Mouse (Mus musculus): ENCODE results near the gene Fbxo36. TPM values are rescaled to one million over a fixed set of nuclear protein-coding genes. Genes with fewer than 3 reads are reported as not detected.
A peak's percentile ranks its signal among the peaks of the same experiment; 100 is the strongest.

Fbxo36 gene
- polyA plus RNA-seq (2015; fragmentation: Nextera tagmentation; extraction: Ambion mirVana) = 8.3 and 10.3 TPM in 2 replicates

GRCm38 (mm10) chr1:84839309-84840017, at the start of gene Fbxo36:
TSS of gene Fbxo36 (plus strand) at chr1:84839841.
- Histone ChIP-seq H3K4me3 (peak within 1 kb of the TSS; percentile 93), H3K36me3 (no peaks in the 10 kb centered on the region), H3K27ac (peak within 1 kb of the TSS; percentile 95), H3K27me3 (no peaks in the 10 kb centered on the region), H3K9ac (peak within 1 kb of the TSS; percentile 97), H3K9me3 (no peaks in the 10 kb centered on the region), H3K4me2 (replicated peaks) (peak within 1 kb of the TSS; percentile 76), H3K4me1 (peaks cover 18% of the 10 kb centered on the region)
- under 1% methylated on average over 53 of the region's 54 CpGs for WGBS
- peak; percentile 89 for ATAC-seq (ENCODE audit: low FRiP score, low read depth)

DNA sequence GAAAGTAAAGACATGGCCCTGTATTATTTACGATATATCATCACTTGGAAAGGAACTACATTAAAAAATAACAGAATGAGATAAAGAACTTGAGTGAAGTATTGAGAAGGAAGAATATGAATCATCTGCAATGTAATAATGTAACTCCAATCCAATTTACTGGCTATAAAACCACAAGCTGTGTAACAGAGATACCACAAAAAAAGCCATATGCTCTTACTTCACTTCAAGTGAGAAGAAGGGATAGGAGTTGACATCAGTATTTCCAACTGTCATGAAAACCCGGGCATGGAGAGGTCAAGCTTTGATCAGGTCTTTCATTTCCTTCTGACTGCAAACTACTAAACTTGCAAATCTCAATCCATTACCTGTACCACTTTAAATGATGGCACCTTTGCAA, 48.2 kb upstream of the Fbxo36 start:
- no peak overlapping the region for H3K4me3 ChIP-seq
- no peaks in the 10 kb centered on the region for H3K4me1 ChIP-seq
- no peaks in the 10 kb centered on the region for H3K27me3 ChIP-seq
- no peak overlapping the region for H3K4me2 ChIP-seq (replicated peaks)
- peaks cover 66% of the 10 kb centered on the region for H3K36me3 ChIP-seq
- H3K9me3 ChIP-seq = no peaks in the 10 kb centered on the region
- no peak overlapping the region for H3K27ac ChIP-seq
- 92% methylated on average over 2 of the region's 2 CpGs for WGBS
- H3K9ac ChIP-seq = no peak overlapping the region
- no peak for ATAC-seq (ENCODE audit: low FRiP score, low read depth)

DNA sequence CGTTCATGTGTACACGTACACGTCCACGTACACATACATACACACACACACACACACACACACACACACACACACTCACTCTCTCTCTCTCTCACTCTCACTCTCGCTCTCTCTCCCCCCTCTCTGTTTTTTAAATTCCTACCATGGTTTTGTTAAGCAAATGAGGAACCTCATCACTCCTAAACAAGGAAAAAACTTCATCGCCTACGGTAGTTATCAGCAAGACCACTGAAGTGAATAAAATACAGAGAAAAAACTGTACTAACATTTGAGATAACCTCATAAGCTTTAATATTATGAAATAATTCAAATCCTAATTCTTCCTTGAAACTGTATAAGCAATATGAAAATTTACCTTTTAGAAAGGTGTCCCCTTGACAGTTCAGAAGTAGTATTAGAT, 44.3 kb upstream of the Fbxo36 start:
- Histone ChIP-seq H3K9me3 (no peaks in the 10 kb centered on the region), H3K9ac (no peak overlapping the region), H3K4me3 (no peak overlapping the region), H3K36me3 (peaks cover 44% of the 10 kb centered on the region), H3K27me3 (no peaks in the 10 kb centered on the region), H3K4me1 (no peaks in the 10 kb centered on the region), H3K27ac (no peak overlapping the region), H3K4me2 (replicated peaks) (no peak overlapping the region)
- 97% methylated on average over 7 of the region's 7 CpGs for WGBS
- ATAC-seq (ENCODE audit: low FRiP score, low read depth) = no peak

DNA sequence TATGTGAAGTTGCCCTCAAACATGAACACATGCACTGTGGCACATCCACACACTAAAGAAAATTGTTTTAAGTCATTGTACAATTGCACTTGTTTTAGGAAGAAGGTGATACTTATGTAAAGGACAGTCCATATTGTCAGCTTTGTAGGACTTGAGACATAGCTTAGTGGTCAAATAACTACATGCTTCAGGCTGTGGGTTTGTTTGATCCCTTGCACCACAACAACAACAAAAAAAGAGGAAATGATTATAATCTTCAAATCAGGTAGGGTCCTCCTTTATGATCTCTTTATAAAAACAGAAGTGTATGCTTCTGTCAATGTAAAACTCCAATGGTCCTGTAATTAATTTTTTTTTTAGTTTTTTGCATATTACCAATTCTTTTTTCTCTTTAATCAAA, 40.5 kb upstream of the Fbxo36 start:
- ATAC-seq (ENCODE audit: low FRiP score, low read depth) = no peak
- Histone ChIP-seq H3K4me1 (no peaks in the 10 kb centered on the region), H3K27me3 (no peaks in the 10 kb centered on the region), H3K4me3 (no peak overlapping the region), H3K4me2 (replicated peaks) (no peak overlapping the region), H3K9ac (no peak overlapping the region), H3K9me3 (no peaks in the 10 kb centered on the region), H3K27ac (no peak overlapping the region), H3K36me3 (peaks cover 12% of the 10 kb centered on the region)

- H3K4me1 ChIP-seq = no peaks in the 10 kb centered on the region
- no peaks in the 10 kb centered on the region for H3K27me3 ChIP-seq
- H3K27ac ChIP-seq = no peak overlapping the region
- 0 out of 2 replicates have a peak, but pooled peaks cover 4% of the 10 kb centered on the region for H3K36me3 ChIP-seq
- WGBS = 84% methylated on average over 1 of the region's 1 CpGs
- no peak overlapping the region for H3K9ac ChIP-seq
- H3K9me3 ChIP-seq = no peaks in the 10 kb centered on the region
- H3K4me3 ChIP-seq = no peak overlapping the region
- H3K4me2 ChIP-seq (replicated peaks) = no peak overlapping the region
- ATAC-seq (ENCODE audit: low FRiP score, low read depth) = no peak
Observed at GRCm38 (mm10) chr1:84803788-84804187, 35.9 kb upstream of the Fbxo36 start.

DNA sequence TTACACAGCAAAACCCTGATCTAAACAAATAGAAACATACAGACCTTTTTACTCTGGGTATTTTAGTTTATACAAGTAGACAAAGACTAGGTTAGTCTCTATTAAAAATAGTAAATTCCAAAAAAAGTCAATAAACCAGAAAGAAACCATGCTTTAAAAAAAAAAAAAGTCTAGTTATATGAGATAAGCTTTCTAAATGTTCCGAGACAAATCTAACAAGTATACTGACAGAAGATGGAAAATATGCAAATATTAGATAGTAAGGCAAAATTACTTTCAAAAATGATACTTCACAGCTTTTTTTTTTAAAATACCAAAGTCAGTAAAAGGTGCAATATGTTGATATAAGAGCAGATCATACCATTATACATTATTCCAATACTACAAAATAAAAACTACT, 22.0 kb upstream of the Fbxo36 start:
- Histone ChIP-seq H3K27me3 (no peaks in the 10 kb centered on the region), H3K9me3 (no peaks in the 10 kb centered on the region), H3K36me3 (peaks cover 23% of the 10 kb centered on the region), H3K9ac (no peak overlapping the region), H3K4me2 (replicated peaks) (no peak overlapping the region), H3K4me1 (no peaks in the 10 kb centered on the region), H3K27ac (no peak overlapping the region), H3K4me3 (no peak overlapping the region)
- ATAC-seq (ENCODE audit: low FRiP score, low read depth) = no peak
- WGBS = 89% methylated on average over 1 of the region's 1 CpGs

DNA sequence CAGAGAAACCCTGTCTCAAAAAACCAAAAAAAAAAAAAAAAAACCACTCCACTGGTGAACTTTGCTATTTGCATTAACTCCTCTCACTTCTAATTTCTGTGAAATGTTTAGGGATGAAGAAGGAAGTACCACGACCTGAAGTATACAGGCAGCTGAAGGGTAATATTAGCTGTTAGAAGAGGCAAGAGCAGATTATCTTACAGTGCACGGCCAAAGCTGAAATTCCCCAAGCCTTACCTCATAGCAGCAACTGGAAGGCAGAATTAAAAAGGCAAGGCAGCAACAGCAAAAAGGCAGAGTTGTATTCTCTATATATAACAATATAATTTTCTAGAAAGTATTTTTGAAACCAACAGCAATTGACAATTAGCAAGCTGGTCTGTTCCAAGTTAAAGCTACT, 14.6 kb upstream of the Fbxo36 start:
- no peaks in the 10 kb centered on the region for H3K4me1 ChIP-seq
- no peaks in the 10 kb centered on the region for H3K9me3 ChIP-seq
- no peak overlapping the region for H3K4me3 ChIP-seq
- H3K4me2 ChIP-seq (replicated peaks) = no peak overlapping the region
- ATAC-seq (ENCODE audit: low FRiP score, low read depth) = no peak
- H3K36me3 ChIP-seq = peaks cover 30% of the 10 kb centered on the region
- H3K9ac ChIP-seq = no peak overlapping the region
- no peak overlapping the region for H3K27ac ChIP-seq
- 65% methylated on average over 2 of the region's 2 CpGs for WGBS
- no peaks in the 10 kb centered on the region for H3K27me3 ChIP-seq

DNA sequence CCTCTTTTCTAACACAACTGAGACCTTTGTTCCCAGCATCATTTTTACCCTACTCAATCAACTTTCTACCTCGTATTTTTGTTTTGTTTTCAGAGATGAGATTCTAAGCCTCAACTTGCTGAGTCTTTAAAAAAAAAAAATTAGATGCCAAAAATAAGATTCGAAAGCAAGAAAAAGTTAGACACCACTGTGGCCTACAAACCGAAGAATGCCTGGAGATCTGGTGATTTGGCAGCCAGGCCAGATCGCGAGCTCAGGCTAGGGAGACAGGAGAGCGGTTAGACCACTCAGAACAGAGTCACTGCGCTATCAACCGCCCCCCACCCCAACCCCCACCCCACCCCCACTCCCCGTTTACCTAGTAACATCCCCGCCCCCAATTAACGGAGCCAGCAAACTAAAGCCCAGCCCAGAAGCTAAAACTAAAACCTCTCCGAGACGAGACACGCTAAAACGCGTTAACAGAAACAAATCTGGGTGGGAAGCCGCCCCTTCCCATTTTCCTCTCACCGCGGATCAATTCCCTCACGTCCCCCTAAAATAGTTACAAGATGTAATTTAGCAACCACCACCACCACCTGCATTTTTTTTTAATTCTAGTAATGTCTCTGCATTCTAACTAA, 2.0 kb upstream of the Fbxo36 start:
- WGBS = 4% methylated on average over 20 of the region's 20 CpGs
- no peaks in the 10 kb centered on the region for H3K9me3 ChIP-seq
- H3K36me3 ChIP-seq = peaks cover 13% of the 10 kb centered on the region
- peak overlapping the region; percentile 95; the same call in 1 of the 2 replicates for H3K27ac ChIP-seq
- peaks cover 18% of the 10 kb centered on the region for H3K4me1 ChIP-seq
- H3K27me3 ChIP-seq = no peaks in the 10 kb centered on the region
- ATAC-seq (ENCODE audit: low FRiP score, low read depth) = no peak
- H3K9ac ChIP-seq = peak overlapping the region; percentile 97
- peak overlapping the region; percentile 93 for H3K4me3 ChIP-seq
- peak overlapping the region; percentile 76 for H3K4me2 ChIP-seq (replicated peaks)

GRCm38 (mm10) chr1:84838156-84838555, 1.5 kb upstream of the Fbxo36 start:
- H3K27me3 ChIP-seq = no peaks in the 10 kb centered on the region
- WGBS = 0% methylated on average over 22 of the region's 22 CpGs
- H3K4me3 ChIP-seq = peak overlapping the region; percentile 93
- peaks cover 18% of the 10 kb centered on the region for H3K4me1 ChIP-seq
- peaks cover 9% of the 10 kb centered on the region for H3K36me3 ChIP-seq
- peak overlapping the region; percentile 95 for H3K27ac ChIP-seq
- H3K9me3 ChIP-seq = no peaks in the 10 kb centered on the region
- peak overlapping the region; percentile 97 for H3K9ac ChIP-seq
- peak overlapping the region; percentile 76 for H3K4me2 ChIP-seq (replicated peaks)
- ATAC-seq (ENCODE audit: low FRiP score, low read depth) = 0 out of 2 replicates have a peak, but pooled peaks have one; percentile 2

- peaks cover 4% of the 10 kb centered on the region for H3K36me3 ChIP-seq
- H3K9ac ChIP-seq = peak overlapping the region; percentile 97
- no peaks in the 10 kb centered on the region for H3K9me3 ChIP-seq
- ATAC-seq (ENCODE audit: low FRiP score, low read depth) = peak; percentile 63
- under 1% methylated on average over 44 of the region's 44 CpGs for WGBS
- peak overlapping the region; percentile 93 for H3K4me3 ChIP-seq
- H3K4me2 ChIP-seq (replicated peaks) = peak overlapping the region; percentile 76
- no peaks in the 10 kb centered on the region for H3K27me3 ChIP-seq
- peaks cover 18% of the 10 kb centered on the region for H3K4me1 ChIP-seq
- H3K27ac ChIP-seq = peak overlapping the region; percentile 95
Observed at GRCm38 (mm10) chr1:84838621-84839151, 955 bp upstream of the Fbxo36 start.

- Histone ChIP-seq H3K4me1 (peaks cover 18% of the 10 kb centered on the region), H3K9me3 (no peaks in the 10 kb centered on the region), H3K27ac (peak within 1 kb of the TSS; percentile 95), H3K4me2 (replicated peaks) (peak within 1 kb of the TSS; percentile 76), H3K4me3 (peak within 1 kb of the TSS; percentile 93), H3K36me3 (no peaks in the 10 kb centered on the region), H3K9ac (peak within 1 kb of the TSS; percentile 97), H3K27me3 (no peaks in the 10 kb centered on the region)
- peak; percentile 35; the same call in 1 of the 2 replicates for ATAC-seq (ENCODE audit: low FRiP score, low read depth)
- under 1% methylated on average over 39 of the region's 39 CpGs for WGBS
Observed at GRCm38 (mm10) chr1:84840018-84840664, 500 bp downstream of the Fbxo36 start, which contains the start of gene Trip12. TSS of gene Trip12 (minus strand) at chr1:84840516.

DNA sequence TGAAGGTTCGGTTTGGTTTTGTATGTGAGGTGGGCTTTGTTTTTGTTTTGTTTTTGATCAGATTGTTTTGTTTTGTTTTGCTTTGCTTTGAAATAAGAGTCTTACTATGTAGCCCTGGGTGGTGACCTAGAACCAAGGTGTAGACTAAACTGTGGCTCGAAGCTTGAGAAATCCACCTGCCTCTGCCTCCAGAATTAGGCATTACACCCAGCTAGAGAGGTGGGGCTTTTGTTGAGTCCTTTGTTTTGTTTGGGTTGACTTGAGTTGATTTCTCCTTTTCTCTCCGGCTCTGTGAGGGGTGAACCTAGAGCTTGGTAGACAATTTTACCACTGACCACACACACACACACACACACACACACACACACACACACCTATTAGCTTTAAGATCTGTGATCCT, 1.4 kb downstream of the Fbxo36 start:
- no peaks in the 10 kb centered on the region for H3K9me3 ChIP-seq
- H3K4me2 ChIP-seq (replicated peaks) = peak overlapping the region; percentile 76
- H3K9ac ChIP-seq = peak overlapping the region; percentile 97; the same call in 1 of the 2 replicates
- no peak overlapping the region for H3K27ac ChIP-seq
- H3K27me3 ChIP-seq = no peaks in the 10 kb centered on the region
- H3K4me1 ChIP-seq = peaks cover 18% of the 10 kb centered on the region
- H3K36me3 ChIP-seq = no peaks in the 10 kb centered on the region
- ATAC-seq (ENCODE audit: low FRiP score, low read depth) = no peak
- peak overlapping the region; percentile 93 for H3K4me3 ChIP-seq
- WGBS = 82% methylated on average over 3 of the region's 3 CpGs
